20 mouse cellular contexts compared by ENCODE assay signal in the genomic region with DNA sequence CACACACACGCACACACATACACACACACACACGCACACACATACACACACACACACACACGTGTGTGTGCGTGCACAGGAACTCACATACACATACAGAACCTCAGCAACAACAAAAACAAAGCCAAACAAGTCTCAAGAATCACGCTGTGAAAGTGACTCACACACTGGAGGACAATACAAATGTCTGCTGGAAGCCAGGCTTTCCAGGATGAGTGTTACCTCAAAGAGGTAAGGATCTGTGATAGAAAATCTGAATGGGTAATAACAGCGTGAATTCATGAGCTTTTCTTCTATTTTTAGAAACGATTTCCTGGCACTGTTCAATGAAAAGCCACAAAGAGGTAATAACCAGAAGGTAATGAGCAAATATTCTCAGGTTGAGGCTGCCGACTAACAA. TPM values are rescaled to one million over a fixed set of nuclear protein-coding genes. Genes with fewer than 3 reads are reported as not detected.
DNase-seq lines count a peak whose midpoint lies in the region; ATAC-seq and TF ChIP-seq lines count a peak whose summit lies in the region.
"Had no signal": no experiment of that assay in that cellular context is flagged by ENCODE, and none has a peak within 500 bp of the region (broad histone marks: within the 10 kb centered on the region; RNA-seq: fewer than 3 reads in every experiment).

No protein-coding gene starts in this region.

- no peak overlapping the region for H3K27ac ChIP-seq in cerebellum, adult 2 months (ENCODE audit: insufficient read depth, low read length)
- H3K27ac ChIP-seq in forebrain, postnatal 0 days (ENCODE audit: low read depth, low read length) = no peak overlapping the region
- no peak overlapping the region for H3K27ac ChIP-seq in forebrain, embryonic 10.5 days
- H3K27ac ChIP-seq in hindbrain, postnatal 0 days = no peak overlapping the region
- no peak overlapping the region for H3K27ac ChIP-seq in hindbrain, embryonic 10.5 days
- H3K27ac ChIP-seq: embryonic facial prominence, embryonic 13.5 days; embryonic facial prominence, embryonic 15.5 days; forebrain, embryonic 13.5 days; forebrain, embryonic 15.5 days had no signal

- TF ChIP-seq CTCF in cerebellum, adult 2 months (IDR thresholded peaks at IDR 0.05; ENCODE audit: borderline replicate concordance, insufficient read depth, low read depth, low read length) = no peak
- no peak for TF ChIP-seq CTCF in forebrain, postnatal 0 days (IDR thresholded peaks at IDR 0.05; ENCODE audit: low read depth)
- no peak for TF ChIP-seq CTCF in hindbrain, postnatal 0 days (IDR thresholded peaks at IDR 0.05; ENCODE audit: low read depth)

- no peaks in the 10 kb centered on the region for H3K27me3 ChIP-seq in cerebellum, adult 2 months (ENCODE audit: control insufficient read depth, insufficient read depth, low read length)
- H3K27me3 ChIP-seq in forebrain, postnatal 0 days (ENCODE audit: insufficient read depth, low read length) = no peaks in the 10 kb centered on the region
- H3K27me3 ChIP-seq in forebrain, embryonic 10.5 days (ENCODE audit: poor library complexity, severe bottlenecking) = no peaks in the 10 kb centered on the region
- H3K27me3 ChIP-seq in hindbrain, postnatal 0 days (ENCODE audit: insufficient read depth, low read length) = no peaks in the 10 kb centered on the region
- H3K27me3 ChIP-seq in hindbrain, embryonic 10.5 days (ENCODE audit: insufficient read depth, poor library complexity, severe bottlenecking) = no peaks in the 10 kb centered on the region
- H3K27me3 ChIP-seq: embryonic facial prominence, embryonic 13.5 days; embryonic facial prominence, embryonic 15.5 days; forebrain, embryonic 13.5 days; forebrain, embryonic 15.5 days had no signal

- TF ChIP-seq POLR2A in cerebellum, adult 2 months (IDR thresholded peaks at IDR 0.05; ENCODE audit: borderline replicate concordance, insufficient read depth, low read length) = no peak

- H3K4me3 ChIP-seq in cerebellum, adult 2 months (replicated peaks; ENCODE audit: insufficient read depth, low read depth, low read length) = no peak overlapping the region
- H3K4me3 ChIP-seq in forebrain, postnatal 0 days (ENCODE audit: low read depth, low read length) = no peak overlapping the region
- H3K4me3 ChIP-seq in forebrain, embryonic 10.5 days = no peak overlapping the region
- no peak overlapping the region for H3K4me3 ChIP-seq in hindbrain, postnatal 0 days (ENCODE audit: low read length)
- no peak overlapping the region for H3K4me3 ChIP-seq in hindbrain, embryonic 10.5 days
- H3K4me3 ChIP-seq: embryonic facial prominence, embryonic 13.5 days; embryonic facial prominence, embryonic 15.5 days; erythroblast, embryonic 14.5 days; forebrain, embryonic 13.5 days; forebrain, embryonic 15.5 days had no signal

- no peaks in the 10 kb centered on the region for H3K9me3 ChIP-seq in forebrain, postnatal 0 days (ENCODE audit: low read length)
- no peaks in the 10 kb centered on the region for H3K9me3 ChIP-seq in forebrain, embryonic 10.5 days
- H3K9me3 ChIP-seq in hindbrain, postnatal 0 days (ENCODE audit: low read length) = no peaks in the 10 kb centered on the region
- no peaks in the 10 kb centered on the region for H3K9me3 ChIP-seq in hindbrain, embryonic 10.5 days
- H3K9me3 ChIP-seq: embryonic facial prominence, embryonic 13.5 days; embryonic facial prominence, embryonic 15.5 days; forebrain, embryonic 13.5 days; forebrain, embryonic 15.5 days had no signal

- H3K4me2 ChIP-seq in forebrain, postnatal 0 days (ENCODE audit: low read depth) = no peak overlapping the region
- no peak overlapping the region for H3K4me2 ChIP-seq in hindbrain, postnatal 0 days (ENCODE audit: low read depth, low read length)
- H3K4me2 ChIP-seq: embryonic facial prominence, embryonic 13.5 days; embryonic facial prominence, embryonic 15.5 days; forebrain, embryonic 13.5 days; forebrain, embryonic 15.5 days had no signal

- ATAC-seq in forebrain, postnatal 0 days = peak; percentile 47; the same call in 1 of the 2 replicates
- ATAC-seq in hindbrain, postnatal 0 days = 0 out of 2 replicates have a peak, but pooled peaks have one; percentile 47
- ATAC-seq: activated CD4-positive, CD25-positive, alpha-beta regulatory T cell, adult 4 months; forebrain, embryonic 13.5 days; forebrain, embryonic 15.5 days had no signal

- DNase-seq in cerebellum, adult 2 months = peak; percentile 12 to 67
- DNase-seq in cerebellum, postnatal 14 days = no peak
- DNase-seq in forebrain, postnatal 0 days = no peak
- DNase-seq in forebrain, embryonic 10.5 days (ENCODE audit: extremely low spot score, low spot score) = no peak
- peak; percentile 23 for DNase-seq in hindbrain, postnatal 0 days (ENCODE audit: low spot score)
- no peak for DNase-seq in hindbrain, embryonic 10.5 days (ENCODE audit: low spot score)
- DNase-seq in brain, adult 2 months (ENCODE audit: low read depth, low spot score) = peak; percentile 45
- no peak for DNase-seq in heart, postnatal 4 days
- DNase-seq: adrenal gland, adult 8-10 months; adrenal gland, postnatal 14 days; adrenal gland, postnatal 36 days; cerebellum, adult 11-12 months; cerebellum, adult 9-11 months; embryo, embryonic 11 days had no signal

- no peak overlapping the region for H3K9ac ChIP-seq in forebrain, postnatal 0 days
- no peak overlapping the region for H3K9ac ChIP-seq in hindbrain, postnatal 0 days (replicated peaks; ENCODE audit: low read length)
- H3K9ac ChIP-seq: embryonic facial prominence, embryonic 13.5 days; embryonic facial prominence, embryonic 15.5 days; forebrain, embryonic 13.5 days; forebrain, embryonic 15.5 days had no signal

- no peaks in the 10 kb centered on the region; the same call in 1 of the 2 replicates for H3K4me1 ChIP-seq in cerebellum, adult 2 months (ENCODE audit: control insufficient read depth, insufficient read depth, low read length)
- H3K4me1 ChIP-seq in forebrain, postnatal 0 days (ENCODE audit: insufficient read depth) = no peaks in the 10 kb centered on the region
- H3K4me1 ChIP-seq in forebrain, embryonic 10.5 days = no peaks in the 10 kb centered on the region
- H3K4me1 ChIP-seq in hindbrain, postnatal 0 days (ENCODE audit: insufficient read depth, low read length) = no peaks in the 10 kb centered on the region
- H3K4me1 ChIP-seq in hindbrain, embryonic 10.5 days (replicated peaks) = no peaks in the 10 kb centered on the region
- H3K4me1 ChIP-seq: embryonic facial prominence, embryonic 13.5 days; embryonic facial prominence, embryonic 15.5 days; forebrain, embryonic 13.5 days; forebrain, embryonic 15.5 days had no signal

- H3K36me3 ChIP-seq in forebrain, postnatal 0 days (ENCODE audit: insufficient read depth) = peaks cover 27% of the 10 kb centered on the region
- peaks cover 66% of the 10 kb centered on the region for H3K36me3 ChIP-seq in forebrain, embryonic 10.5 days (replicated peaks)
- peaks cover 15% of the 10 kb centered on the region for H3K36me3 ChIP-seq in hindbrain, postnatal 0 days (ENCODE audit: insufficient read depth, low read length)
- H3K36me3 ChIP-seq in hindbrain, embryonic 10.5 days = peaks cover 65% of the 10 kb centered on the region

- 34% methylated on average over 8 of the region's 8 CpGs for WGBS in cerebellum, adult 2 months
- 69% methylated on average over 8 of the region's 8 CpGs for WGBS in forebrain, postnatal 0 days
- 92% methylated on average over 8 of the region's 8 CpGs for WGBS in forebrain, embryonic 10.5 days
- WGBS in hindbrain, postnatal 0 days = 78% methylated on average over 8 of the region's 8 CpGs
- 89% methylated on average over 8 of the region's 8 CpGs for WGBS in hindbrain, embryonic 10.5 days

RNA-seq across cellular contexts. Expression of a gene that starts 59.8 kb away (rescaled TPM):
- 47.5 and 51.5 TPM in 2 replicates for polyA plus RNA-seq in cerebellum, adult 2 months (2012; rRNA removed)
- 98.2 and 107 TPM in 2 replicates for total RNA-seq in forebrain, postnatal 0 days (2014; rRNA removed)
- 246 and 254 TPM in 2 replicates for polyA plus RNA-seq in forebrain, postnatal 0 days (2015; fragmentation: Nextera tagmentation; extraction: Ambion mirVana)
- 101 and 103 TPM in 2 replicates for polyA plus RNA-seq in forebrain, embryonic 10.5 days (2016; fragmentation: Nextera tagmentation; extraction: Ambion mirVana)
- 68.5 and 75.7 TPM in 2 replicates for total RNA-seq in hindbrain, postnatal 0 days (2014; rRNA removed)
- polyA plus RNA-seq in hindbrain, postnatal 0 days (2015; fragmentation: Nextera tagmentation; extraction: Ambion mirVana) = 226 and 229 TPM in 2 replicates
- 128 and 129 TPM in 2 replicates for polyA plus RNA-seq in hindbrain, embryonic 10.5 days (2016; fragmentation: Nextera tagmentation; extraction: Ambion mirVana)
- 10 to 100 TPM; 55.9 to 56.5 TPM for total RNA-seq in heart, postnatal 4 days (2021)

Comparison
In these comparisons a context has a peak if more than half of its experiments do, and no peak if none do; other contexts are left out.
1. DNase-seq: peak in cerebellum, adult 2 months (2 of 2), hindbrain, postnatal 0 days (single experiment) and brain, adult 2 months (single experiment); none in cerebellum, postnatal 14 days (0 of 2), forebrain, postnatal 0 days (single experiment), forebrain, embryonic 10.5 days (single experiment), hindbrain, embryonic 10.5 days (single experiment) and heart, postnatal 4 days (single experiment).